Mouse (Mus musculus) midbrain, embryonic 11.5 days (tissue): ENCODE measurements around the gene Dvl2. TPM values are rescaled to one million over a fixed set of nuclear protein-coding genes. Genes with fewer than 3 reads are reported as not detected.

Experiments used
- ATAC-seq: fragments of 200-750 bp; cut with Nextera tagmentation; 2 replicates; pipeline ENCODE4 v1.8.0; 2017; ENCODE audit warnings: moderate TSS enrichment, moderate library complexity; ENCODE audit not compliant: low FRiP score
- DNase-seq: peaks from one replicate; pipeline ENCODE4 v3.0.0; 2015; ENCODE audit warnings: low spot score; ENCODE audit errors: missing footprints
- H3K27ac ChIP-seq: fragments of 300-500 bp; sonication (generic); 2 replicates; pipeline ENCODE4 v1.5.1; 2014; ENCODE audit warnings: low read depth, low read length
- H3K27me3 ChIP-seq: fragments of 300-500 bp; sonication (generic); 2 replicates; pipeline ENCODE4 v1.6.1; 2014; ENCODE audit warnings: mild to moderate bottlenecking, low read length, moderate library complexity, mixed read lengths; ENCODE audit not compliant: control insufficient read depth, insufficient read depth
- H3K36me3 ChIP-seq: fragments of 300-500 bp; sonication (generic); 2 replicates; pipeline ENCODE4 v1.6.1; 2014; ENCODE audit warnings: mild to moderate bottlenecking, low read length, moderate library complexity, mixed read lengths; ENCODE audit not compliant: control insufficient read depth, insufficient read depth
- H3K4me1 ChIP-seq: fragments of 300-500 bp; sonication (generic); 2 replicates; pipeline ENCODE4 v1.6.1; 2014; ENCODE audit warnings: low read length; ENCODE audit not compliant: control insufficient read depth, insufficient read depth
- H3K4me2 ChIP-seq: fragments of 300-500 bp; sonication (generic); 2 replicates; pipeline ENCODE4 v1.6.1; 2014; ENCODE audit warnings: mild to moderate bottlenecking, moderate library complexity
- H3K4me3 ChIP-seq: fragments of 300-500 bp; sonication (generic); 2 replicates; pipeline ENCODE4 v1.5.1; 2014; ENCODE audit warnings: low read depth, low read length
- H3K9ac ChIP-seq: fragments of 300-500 bp; sonication (generic); 2 replicates; pipeline ENCODE4 v1.6.1; 2014; ENCODE audit warnings: low read length
- H3K9me3 ChIP-seq: fragments of 300-500 bp; sonication (generic); 2 replicates; pipeline ENCODE4 v1.6.1; 2016; ENCODE audit warnings: low read length; ENCODE audit not compliant: control insufficient read depth
- WGBS: fragments of 180-500 bp; shearing (Covaris S2); extraction: QIAGEN DNeasy Blood & Tissue Kit; methylation state at CpG from one replicate; pipeline ENCODE4 v1.1.7; 2014; 5-methylcytosine and 5-hydroxymethylcytosine counted together
- polyA plus RNA-seq: library from polyadenylated mRNA; unstranded; fragments of >200 nt; fragmentation: Nextera tagmentation; extraction: Ambion mirVana; gene quantifications from 2 replicates; pipeline ENCODE4 v1.2.1, GENCODE M21; 2014

Gene Dvl2
- polyA plus RNA-seq, 1 experiment from 2014 or later, result 29.0 TPM

DNA sequence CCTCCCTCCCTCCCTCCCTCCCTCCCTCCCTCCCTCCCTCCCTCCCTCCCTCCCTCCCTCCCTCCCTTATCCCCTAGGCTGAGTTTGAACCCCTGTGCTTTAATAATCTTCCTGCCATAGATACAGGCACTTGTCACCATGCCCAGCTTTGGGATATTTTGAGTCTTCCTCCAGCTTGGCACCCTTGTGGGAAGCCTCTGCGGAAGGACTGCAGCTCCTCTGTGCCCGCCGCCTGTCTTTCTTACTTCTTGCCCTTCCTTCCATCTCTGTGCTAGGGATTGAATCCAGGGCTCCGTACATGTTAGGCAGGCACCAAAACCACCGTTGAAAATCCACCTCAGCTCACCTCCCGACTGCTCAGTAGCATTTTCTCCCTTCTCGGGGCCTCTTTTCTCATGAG, 39.8 kb downstream of the Dvl2 start:
- H3K4me2 ChIP-seq, result no peak overlapping the region
- no peaks in the 10 kb centered on the region for H3K27me3 ChIP-seq
- no peaks in the 10 kb centered on the region; the same call in 1 of the 2 replicates for H3K4me1 ChIP-seq
- H3K27ac ChIP-seq, result no peak overlapping the region
- H3K9me3 ChIP-seq, result no peaks in the 10 kb centered on the region
- ATAC-seq (no peak), DNase-seq (peak; percentile 31)
- no peak overlapping the region for H3K4me3 ChIP-seq
- WGBS, result 93% methylated on average over 7 of the region's 7 CpGs
- peaks cover 11% of the 10 kb centered on the region for H3K36me3 ChIP-seq
- H3K9ac ChIP-seq, result no peak overlapping the region

DNA sequence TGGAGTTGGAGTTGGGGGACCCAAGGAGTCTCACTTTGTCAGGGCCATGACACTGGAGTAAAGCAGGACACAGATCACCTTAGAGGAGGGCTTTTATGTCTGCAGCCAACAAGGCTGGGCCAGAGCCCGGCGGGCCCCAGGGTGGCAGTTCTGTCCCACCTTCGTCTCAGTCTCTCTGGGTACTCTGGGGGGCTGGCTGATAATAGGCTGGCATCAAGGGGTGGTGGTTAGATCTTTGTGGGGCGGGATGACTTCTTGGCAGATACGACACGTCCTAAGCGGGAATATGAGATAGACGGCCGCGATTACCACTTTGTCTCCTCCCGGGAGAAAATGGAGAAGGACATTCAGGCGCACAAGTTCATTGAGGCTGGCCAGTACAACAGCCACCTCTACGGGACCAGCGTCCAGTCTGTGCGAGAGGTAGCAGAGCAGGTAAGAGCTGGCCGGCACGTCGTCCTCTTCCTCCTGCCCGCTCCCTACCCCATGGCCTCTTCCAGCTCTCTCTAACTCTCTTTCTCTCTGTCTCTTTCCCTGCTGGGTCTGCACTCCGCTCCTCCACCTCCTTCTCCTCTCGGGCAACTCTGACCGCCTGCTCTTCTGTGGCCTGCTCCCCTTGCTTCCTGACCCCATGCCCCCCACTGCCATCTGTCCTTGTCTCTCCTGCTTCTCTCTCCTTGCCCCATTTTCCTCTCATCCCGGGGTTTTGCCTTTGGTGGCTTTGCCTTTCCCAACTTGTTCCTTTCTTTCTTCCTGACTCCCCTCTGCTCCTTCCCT, 42.1 kb downstream of the Dvl2 start:
- DNase-seq (peak; percentile 70), ATAC-seq (no peak)
- H3K27ac ChIP-seq, result no peak overlapping the region
- H3K4me1 ChIP-seq, result no peaks in the 10 kb centered on the region; the same call in 1 of the 2 replicates
- H3K9ac ChIP-seq, result no peak overlapping the region
- H3K4me3 ChIP-seq, result no peak overlapping the region
- 88% methylated on average over 23 of the region's 23 CpGs for WGBS
- no peaks in the 10 kb centered on the region for H3K27me3 ChIP-seq
- H3K36me3 ChIP-seq, result peaks cover 11% of the 10 kb centered on the region
- no peaks in the 10 kb centered on the region for H3K9me3 ChIP-seq
- no peak overlapping the region for H3K4me2 ChIP-seq

DNA sequence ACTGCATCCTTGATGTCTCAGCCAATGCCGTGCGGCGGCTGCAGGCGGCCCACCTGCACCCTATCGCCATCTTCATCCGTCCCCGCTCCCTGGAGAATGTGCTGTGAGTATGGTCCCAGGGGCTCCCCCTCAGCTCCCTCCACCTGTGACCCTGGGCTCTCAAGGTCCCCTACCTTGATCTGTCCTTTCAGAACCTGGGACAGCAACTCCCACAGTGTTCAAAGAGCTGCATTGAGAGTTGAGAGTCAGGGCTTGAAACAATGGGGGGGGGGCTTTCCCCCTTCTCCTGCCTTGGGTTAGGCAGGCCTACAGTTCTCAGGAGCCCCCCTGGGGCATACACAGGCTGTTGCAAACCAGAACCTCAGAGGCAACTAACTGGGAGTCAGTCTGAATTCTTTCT, 43.3 kb downstream of the Dvl2 start:
- no peak overlapping the region for H3K27ac ChIP-seq
- 89% methylated on average over 7 of the region's 7 CpGs for WGBS

DNA sequence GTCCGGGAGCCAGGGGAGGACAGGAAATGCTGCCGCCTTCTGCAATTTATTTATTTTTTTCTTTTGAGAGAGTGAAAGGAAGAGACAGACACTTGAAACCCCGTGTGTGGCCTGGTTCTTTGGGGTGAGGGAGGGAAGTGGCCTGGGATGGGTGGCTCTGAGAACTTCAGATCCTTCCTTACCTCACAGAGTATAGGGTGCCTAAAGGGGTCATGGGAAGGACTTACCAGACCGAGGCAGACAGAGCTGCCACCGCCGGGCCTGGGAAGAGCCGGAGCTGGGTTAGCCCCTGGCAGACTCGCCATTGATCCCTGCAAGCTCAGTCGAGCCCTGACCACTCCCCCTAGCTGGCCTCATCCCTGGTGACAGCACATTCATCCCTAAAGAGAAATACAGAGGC, 45.0 kb downstream of the Dvl2 start:
- no peak for ATAC-seq
- WGBS, result 34% methylated on average over 9 of the region's 9 CpGs
- DNase-seq, result no peak
- no peak overlapping the region for H3K27ac ChIP-seq
- peaks cover 7% of the 10 kb centered on the region for H3K36me3 ChIP-seq
- no peak overlapping the region for H3K4me3 ChIP-seq
- H3K4me2 ChIP-seq, result no peak overlapping the region
- H3K27me3 ChIP-seq, result no peaks in the 10 kb centered on the region
- no peaks in the 10 kb centered on the region; the same call in 1 of the 2 replicates for H3K4me1 ChIP-seq
- no peak overlapping the region for H3K9ac ChIP-seq
- no peaks in the 10 kb centered on the region for H3K9me3 ChIP-seq

More for the DNA sequence above, 43.3 kb downstream of the Dvl2 start:
- H3K4me3 ChIP-seq, result no peak overlapping the region
- no peaks in the 10 kb centered on the region; the same call in 1 of the 2 replicates for H3K4me1 ChIP-seq
- H3K9me3 ChIP-seq, result no peaks in the 10 kb centered on the region
- no peak overlapping the region for H3K9ac ChIP-seq
- ATAC-seq, result no peak
- H3K4me2 ChIP-seq, result no peak overlapping the region
- no peaks in the 10 kb centered on the region for H3K27me3 ChIP-seq
- peaks cover 11% of the 10 kb centered on the region for H3K36me3 ChIP-seq
- DNase-seq, result no peak

DNA sequence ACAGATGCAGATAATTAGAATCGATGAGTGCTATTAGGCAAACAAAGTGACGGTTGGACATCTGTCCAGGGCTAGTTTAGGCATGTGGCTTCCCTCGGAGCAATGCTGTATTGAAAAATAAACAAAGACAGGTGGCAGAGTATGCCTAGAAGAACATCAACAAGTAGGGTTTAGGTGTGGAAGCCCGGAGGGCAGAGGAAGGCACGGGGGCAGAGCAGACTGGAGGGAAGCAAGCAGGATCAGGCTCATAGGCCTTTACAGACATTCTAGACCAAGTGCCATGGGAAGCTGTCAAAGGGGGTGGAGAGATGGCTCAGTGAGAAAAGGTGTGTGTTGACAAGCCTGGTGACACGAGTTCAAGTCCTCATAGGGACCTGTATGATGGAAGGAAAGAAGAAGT, 49.0 kb downstream of the Dvl2 start:
- Histone ChIP-seq H3K4me3 (no peak overlapping the region), H3K27me3 (no peaks in the 10 kb centered on the region), H3K27ac (no peak overlapping the region), H3K4me1 (no peaks in the 10 kb centered on the region; the same call in 1 of the 2 replicates), H3K9ac (no peak overlapping the region), H3K9me3 (no peaks in the 10 kb centered on the region), H3K4me2 (no peak overlapping the region), H3K36me3 (0 out of 2 replicates have a peak, but pooled peaks cover 3% of the 10 kb centered on the region)
- DNase-seq (peak; percentile 79), ATAC-seq (no peak)
- 75% methylated on average over 6 of the region's 6 CpGs for WGBS

DNA sequence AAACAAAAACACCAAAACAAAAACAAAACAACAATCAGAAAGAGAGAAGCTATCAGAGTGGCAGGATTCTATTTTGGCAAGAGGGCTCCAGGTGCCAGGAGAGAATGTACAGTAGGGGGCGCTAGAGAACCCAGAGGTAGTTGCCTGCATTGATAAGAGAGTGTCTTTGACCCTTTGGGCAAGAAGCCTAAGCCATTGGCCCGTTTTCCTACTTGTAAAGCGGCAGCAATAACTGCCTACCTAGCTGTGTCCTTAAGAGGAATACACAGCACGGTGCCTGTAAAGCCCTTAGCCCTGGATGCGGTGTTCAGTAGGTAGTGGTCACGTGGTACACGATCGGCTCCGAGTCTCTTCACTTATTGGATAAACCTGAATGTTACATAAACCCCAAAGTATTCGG, 49.4 kb downstream of the Dvl2 start:
- no peaks in the 10 kb centered on the region for H3K27me3 ChIP-seq
- ATAC-seq (no peak), DNase-seq (peak; percentile 69)
- H3K36me3 ChIP-seq, result 0 out of 2 replicates have a peak, but pooled peaks cover under 1% of the 10 kb centered on the region
- no peak overlapping the region for H3K4me3 ChIP-seq
- no peak overlapping the region for H3K9ac ChIP-seq
- H3K4me1 ChIP-seq, result no peaks in the 10 kb centered on the region; the same call in 1 of the 2 replicates
- WGBS, result 56% methylated on average over 10 of the region's 10 CpGs
- H3K27ac ChIP-seq, result no peak overlapping the region
- no peak overlapping the region for H3K4me2 ChIP-seq
- no peaks in the 10 kb centered on the region for H3K9me3 ChIP-seq

DNA sequence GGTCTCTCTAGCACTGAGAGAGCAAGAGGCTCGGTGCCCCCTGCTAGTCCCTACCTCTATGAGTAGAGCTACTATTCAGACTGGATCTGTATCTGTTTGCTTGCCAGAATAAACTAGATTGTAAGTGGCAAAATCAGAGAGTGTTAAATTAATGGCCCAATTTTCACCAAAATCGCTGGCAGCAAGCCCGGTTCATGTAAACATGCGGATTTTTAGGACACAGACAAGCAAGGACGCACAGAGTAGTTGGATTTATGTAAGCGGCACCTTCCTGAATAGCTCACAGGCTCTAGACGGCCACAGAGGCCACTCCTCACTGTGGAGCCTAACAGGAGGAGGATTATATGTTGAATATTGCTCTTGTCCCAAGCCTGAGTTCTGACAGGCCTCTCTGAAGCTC, 52.8 kb downstream of the Dvl2 start:
- WGBS, result 81% methylated on average over 7 of the region's 7 CpGs
- no peaks in the 10 kb centered on the region for H3K36me3 ChIP-seq
- no peaks in the 10 kb centered on the region for H3K27me3 ChIP-seq
- no peak overlapping the region for H3K4me2 ChIP-seq
- H3K4me3 ChIP-seq, result no peak overlapping the region
- no peak for ATAC-seq
- peak; percentile 49 for DNase-seq
- 0 out of 2 replicates have a peak, but pooled peaks cover 3% of the 10 kb centered on the region for H3K4me1 ChIP-seq
- peak overlapping the region; percentile 20; the same call in 1 of the 2 replicates for H3K9ac ChIP-seq
- no peak overlapping the region for H3K27ac ChIP-seq
- no peaks in the 10 kb centered on the region for H3K9me3 ChIP-seq

DNA sequence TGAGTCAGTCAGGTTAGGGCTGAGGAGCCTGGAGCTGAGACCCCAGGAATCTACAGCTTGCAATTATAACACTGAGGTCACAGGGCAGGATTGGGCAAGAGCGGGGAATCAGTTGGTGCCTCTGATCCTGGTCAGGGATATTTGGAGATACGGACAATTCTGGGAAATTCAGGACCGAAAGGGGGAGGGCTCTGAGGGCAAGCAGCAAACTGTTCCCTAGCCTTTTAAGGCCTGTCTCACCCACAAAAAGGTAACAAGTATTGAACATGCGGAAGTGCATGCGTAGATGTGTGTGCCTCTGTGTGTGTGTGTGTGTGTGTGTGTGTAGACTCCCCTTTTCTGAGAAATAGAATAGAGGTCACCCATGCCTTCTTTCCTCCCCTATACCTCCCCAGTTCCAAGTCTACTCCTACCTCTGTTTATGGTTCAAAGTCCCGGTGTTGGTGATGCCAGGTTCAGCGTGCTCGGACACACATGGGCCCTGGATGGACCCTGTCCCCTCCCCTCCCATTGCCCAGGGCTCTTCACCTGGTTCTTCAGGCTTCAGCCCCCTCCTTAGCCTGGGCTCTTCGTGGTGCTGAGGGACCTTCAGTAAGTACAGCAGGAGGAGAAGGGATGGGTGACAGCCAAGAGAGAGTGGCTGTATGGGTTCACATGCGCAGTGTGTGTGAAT, 53.6 kb downstream of the Dvl2 start, which contains the start of gene Asgr1:
TSS of gene Asgr1 (plus strand) at position 188 of the 673 bp plus-strand sequence.
- no peak within 1 kb of the TSS for H3K4me2 ChIP-seq
- 0 out of 2 replicates have a peak, but pooled peaks cover 3% of the 10 kb centered on the region for H3K4me1 ChIP-seq
- peak within 1 kb of the TSS; percentile 20; the same call in 1 of the 2 replicates for H3K9ac ChIP-seq
- no peaks in the 10 kb centered on the region for H3K27me3 ChIP-seq
- no peaks in the 10 kb centered on the region for H3K9me3 ChIP-seq
- WGBS, result 85% methylated on average over 10 of the region's 10 CpGs
- ATAC-seq, result no peak
- H3K36me3 ChIP-seq, result no peaks in the 10 kb centered on the region
- no peak within 1 kb of the TSS for H3K27ac ChIP-seq
- no peak for DNase-seq
- no peak within 1 kb of the TSS for H3K4me3 ChIP-seq
